Mouse (Mus musculus): ENCODE measurements at regions not wholly inside any gene's neighbourhood (a gene's known extent, or its start where the extent isn't known, plus 50 kb on each side); places are given as distances from the start of the nearest gene placed in this dataset.

DNA sequence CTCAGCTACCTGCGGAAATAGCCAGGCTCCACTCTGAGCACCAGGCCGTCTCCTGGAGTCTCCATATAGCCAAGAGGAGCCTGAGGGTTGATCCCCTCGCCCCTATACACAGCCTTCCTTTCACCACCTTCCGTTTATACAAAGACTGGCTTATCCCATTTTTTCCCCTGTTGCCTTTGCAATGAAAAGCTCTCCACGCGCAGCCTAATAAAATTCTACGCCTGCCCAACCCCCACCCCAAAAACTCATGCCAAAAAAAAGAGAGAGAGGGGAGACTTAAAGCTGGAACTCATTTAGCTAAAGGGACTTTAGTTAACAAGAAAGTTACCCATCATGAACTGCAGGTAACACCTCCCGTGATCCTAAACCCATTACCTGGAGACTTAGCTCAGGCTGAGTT is 762.5 kb downstream of the Kcnj2 start:
- Histone ChIP-seq H3K9me3 (ENCODE audit: control insufficient read depth, low read length) (no peaks in the 10 kb centered on the region), H3K9ac (ENCODE audit: low read length) (no peak overlapping the region), H3K36me3 (ENCODE audit: control insufficient read depth, insufficient read depth, low read length) (no peaks in the 10 kb centered on the region), H3K27ac (ENCODE audit: low read length) (no peak overlapping the region), H3K4me2 (ENCODE audit: low read depth, low read length) (no peak overlapping the region), H3K27me3 (ENCODE audit: control insufficient read depth, insufficient read depth, low read depth, low read length) (no peaks in the 10 kb centered on the region), H3K4me3 (ENCODE audit: low read length) (no peak overlapping the region), H3K4me1 (replicated peaks; ENCODE audit: control insufficient read depth, insufficient read depth, low read length) (no peaks in the 10 kb centered on the region)
- 77% methylated on average over 8 of the region's 8 CpGs for WGBS
- no peak for ATAC-seq (ENCODE audit: low read depth)

DNA sequence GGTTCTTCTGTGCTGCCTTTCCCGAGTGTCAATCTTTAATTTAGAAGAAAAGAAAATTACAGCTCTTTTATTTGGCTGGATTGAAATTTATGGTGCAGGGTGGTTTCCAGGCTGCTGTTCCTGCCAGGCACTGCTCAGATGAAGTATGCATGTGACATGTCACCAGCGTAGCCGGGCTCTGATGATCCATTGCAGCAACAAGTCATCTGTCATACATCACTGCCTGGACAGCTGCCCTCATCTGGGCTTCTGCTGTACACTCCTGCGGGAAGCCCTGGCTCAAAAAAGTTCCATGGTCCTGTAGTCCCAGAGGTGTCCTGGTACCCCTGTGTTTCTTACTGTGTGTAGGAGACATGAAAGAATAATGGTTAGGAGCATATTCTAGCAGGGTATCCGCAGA is 773.0 kb downstream of the Kcnj2 start:
- Histone ChIP-seq H3K9me3 (ENCODE audit: control insufficient read depth, low read length) (no peaks in the 10 kb centered on the region), H3K9ac (ENCODE audit: low read length) (no peak overlapping the region), H3K4me1 (replicated peaks; ENCODE audit: control insufficient read depth, insufficient read depth, low read length) (no peaks in the 10 kb centered on the region), H3K4me2 (ENCODE audit: low read depth, low read length) (no peak overlapping the region), H3K27me3 (ENCODE audit: control insufficient read depth, insufficient read depth, low read depth, low read length) (no peaks in the 10 kb centered on the region), H3K36me3 (ENCODE audit: control insufficient read depth, insufficient read depth, low read length) (no peaks in the 10 kb centered on the region), H3K4me3 (ENCODE audit: low read length) (no peak overlapping the region), H3K27ac (ENCODE audit: low read length) (no peak overlapping the region)
- WGBS, result 39% methylated on average over 5 of the region's 5 CpGs
- ATAC-seq (ENCODE audit: low read depth), result no peak

DNA sequence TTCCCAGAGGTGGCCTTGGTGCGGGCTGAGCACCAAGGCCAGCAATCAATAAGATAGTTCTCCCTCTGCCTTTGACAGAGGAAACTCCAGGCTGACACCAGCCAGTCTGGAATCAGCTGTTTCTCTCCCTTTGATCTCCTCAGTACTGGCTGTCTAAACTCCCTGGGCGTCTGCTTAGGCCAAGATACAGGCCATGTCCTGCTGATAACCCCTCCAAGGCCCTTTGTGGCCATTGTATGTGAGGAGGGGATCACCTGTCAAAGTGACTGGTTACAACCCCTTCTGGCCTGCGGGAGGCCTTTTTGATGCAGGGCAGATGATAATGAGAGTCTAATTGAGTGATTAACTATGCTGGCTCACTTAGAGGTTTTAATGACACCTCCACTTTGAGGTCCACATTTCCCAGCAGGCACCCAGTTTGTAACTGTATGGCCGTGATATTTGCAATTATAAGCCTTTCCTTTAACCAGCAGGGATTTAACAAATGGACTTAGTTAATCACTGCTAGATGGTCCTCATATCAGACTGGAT is 777.8 kb downstream of the Kcnj2 start:
- H3K27ac ChIP-seq (ENCODE audit: low read length), result no peak overlapping the region
- no peaks in the 10 kb centered on the region for H3K4me1 ChIP-seq (replicated peaks; ENCODE audit: control insufficient read depth, insufficient read depth, low read length)
- H3K4me3 ChIP-seq (ENCODE audit: low read length), result no peak overlapping the region
- H3K9ac ChIP-seq (ENCODE audit: low read length), result no peak overlapping the region
- WGBS, result 33% methylated on average over 4 of the region's 4 CpGs
- H3K4me2 ChIP-seq (ENCODE audit: low read depth, low read length), result no peak overlapping the region
- H3K27me3 ChIP-seq (ENCODE audit: control insufficient read depth, insufficient read depth, low read depth, low read length), result no peaks in the 10 kb centered on the region
- ATAC-seq (ENCODE audit: low read depth), result no peak
- H3K9me3 ChIP-seq (ENCODE audit: control insufficient read depth, low read length), result no peaks in the 10 kb centered on the region
- no peaks in the 10 kb centered on the region for H3K36me3 ChIP-seq (ENCODE audit: control insufficient read depth, insufficient read depth, low read length)

DNA sequence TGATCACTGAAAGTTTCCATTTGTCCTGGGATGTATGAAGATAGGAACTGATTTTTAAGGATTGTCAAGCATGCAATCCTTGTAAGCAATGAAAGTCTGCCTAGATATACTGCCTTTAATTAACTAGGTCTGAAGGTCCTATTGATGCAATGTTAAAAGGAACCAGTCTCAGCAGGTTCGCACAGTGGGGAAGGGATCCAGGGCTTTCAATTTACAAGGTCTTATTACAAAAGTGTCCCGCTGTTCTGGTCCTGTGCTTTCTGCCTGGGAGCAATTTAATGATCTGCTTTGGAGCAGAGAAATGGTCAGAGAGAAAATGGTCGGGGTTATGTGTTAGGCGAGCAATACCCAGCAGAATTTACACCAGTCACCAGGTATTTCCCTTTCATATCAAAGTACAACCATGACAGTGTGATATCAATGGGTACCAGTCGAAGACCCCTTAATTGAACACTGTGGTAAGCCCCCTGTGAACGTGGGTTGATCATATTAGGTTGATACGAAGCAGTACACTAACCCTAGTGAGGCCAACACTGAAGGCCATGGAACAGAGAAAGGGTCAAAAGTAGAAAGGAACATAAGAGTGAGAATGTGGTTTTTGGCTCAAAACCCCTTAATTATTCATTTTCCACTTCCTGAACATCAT is 778.5 kb downstream of the Kcnj2 start:
- WGBS, result 44% methylated on average over 7 of the region's 7 CpGs
- no peak for ATAC-seq (ENCODE audit: low read depth)
- Histone ChIP-seq H3K36me3 (ENCODE audit: control insufficient read depth, insufficient read depth, low read length) (no peaks in the 10 kb centered on the region), H3K9ac (ENCODE audit: low read length) (no peak overlapping the region), H3K9me3 (ENCODE audit: control insufficient read depth, low read length) (no peaks in the 10 kb centered on the region), H3K4me3 (ENCODE audit: low read length) (no peak overlapping the region), H3K27me3 (ENCODE audit: control insufficient read depth, insufficient read depth, low read depth, low read length) (no peaks in the 10 kb centered on the region), H3K4me2 (ENCODE audit: low read depth, low read length) (no peak overlapping the region), H3K27ac (ENCODE audit: low read length) (no peak overlapping the region), H3K4me1 (replicated peaks; ENCODE audit: control insufficient read depth, insufficient read depth, low read length) (no peaks in the 10 kb centered on the region)

DNA sequence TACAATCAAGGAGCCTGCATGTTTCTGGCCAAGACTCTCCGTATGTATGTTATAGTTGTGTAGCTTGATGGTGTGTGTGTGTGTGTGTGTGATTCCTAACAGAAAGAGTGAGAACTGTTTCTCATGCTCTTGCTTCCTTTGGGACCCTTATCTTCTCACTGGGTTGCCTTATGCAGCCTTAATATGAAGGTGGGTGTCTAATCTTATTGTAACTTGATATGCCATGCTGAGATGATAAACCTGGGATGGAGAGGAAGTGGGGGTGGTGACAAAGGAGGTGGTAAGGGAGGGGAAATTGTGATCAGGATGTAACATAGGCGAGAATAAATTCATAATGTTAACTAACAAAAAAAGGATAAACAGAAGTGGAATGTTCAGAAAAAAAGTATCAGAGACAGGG is 791.3 kb downstream of the Kcnj2 start:
- Histone ChIP-seq H3K9ac (ENCODE audit: low read length) (no peak overlapping the region), H3K4me1 (replicated peaks; ENCODE audit: control insufficient read depth, insufficient read depth, low read length) (no peaks in the 10 kb centered on the region), H3K36me3 (ENCODE audit: control insufficient read depth, insufficient read depth, low read length) (no peaks in the 10 kb centered on the region), H3K4me3 (ENCODE audit: low read length) (no peak overlapping the region), H3K9me3 (ENCODE audit: control insufficient read depth, low read length) (no peaks in the 10 kb centered on the region), H3K4me2 (ENCODE audit: low read depth, low read length) (no peak overlapping the region), H3K27ac (ENCODE audit: low read length) (no peak overlapping the region), H3K27me3 (ENCODE audit: control insufficient read depth, insufficient read depth, low read depth, low read length) (no peaks in the 10 kb centered on the region)
- no peak for ATAC-seq (ENCODE audit: low read depth)
- 59% methylated on average over 2 of the region's 2 CpGs for WGBS

DNA sequence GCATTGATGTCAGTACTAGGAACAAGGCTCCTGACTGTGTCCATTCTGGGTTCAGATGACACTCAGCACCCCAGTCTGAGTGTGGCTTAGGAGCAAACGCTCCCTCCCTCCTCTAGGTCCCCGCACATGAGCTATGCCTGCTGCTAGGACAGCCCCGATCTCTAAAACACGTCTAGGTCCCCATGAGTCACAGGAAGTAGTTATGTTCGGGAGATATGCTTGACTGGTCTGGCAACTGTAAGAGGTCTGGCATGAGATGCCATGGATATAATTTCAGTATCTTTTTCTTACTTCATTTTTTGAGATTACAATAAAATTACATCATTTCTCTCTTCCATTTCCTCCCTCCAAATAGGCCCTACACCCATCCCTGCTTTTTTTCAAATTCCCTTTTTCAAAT is 792.1 kb downstream of the Kcnj2 start:
- no peaks in the 10 kb centered on the region for H3K36me3 ChIP-seq (ENCODE audit: control insufficient read depth, insufficient read depth, low read length)
- H3K27me3 ChIP-seq (ENCODE audit: control insufficient read depth, insufficient read depth, low read depth, low read length), result no peaks in the 10 kb centered on the region
- WGBS, result 61% methylated on average over 5 of the region's 5 CpGs
- no peak overlapping the region for H3K4me3 ChIP-seq (ENCODE audit: low read length)
- no peak overlapping the region for H3K9ac ChIP-seq (ENCODE audit: low read length)
- no peak for ATAC-seq (ENCODE audit: low read depth)
- H3K27ac ChIP-seq (ENCODE audit: low read length), result no peak overlapping the region
- H3K4me1 ChIP-seq (replicated peaks; ENCODE audit: control insufficient read depth, insufficient read depth, low read length), result no peaks in the 10 kb centered on the region
- no peaks in the 10 kb centered on the region for H3K9me3 ChIP-seq (ENCODE audit: control insufficient read depth, low read length)
- H3K4me2 ChIP-seq (ENCODE audit: low read depth, low read length), result no peak overlapping the region

DNA sequence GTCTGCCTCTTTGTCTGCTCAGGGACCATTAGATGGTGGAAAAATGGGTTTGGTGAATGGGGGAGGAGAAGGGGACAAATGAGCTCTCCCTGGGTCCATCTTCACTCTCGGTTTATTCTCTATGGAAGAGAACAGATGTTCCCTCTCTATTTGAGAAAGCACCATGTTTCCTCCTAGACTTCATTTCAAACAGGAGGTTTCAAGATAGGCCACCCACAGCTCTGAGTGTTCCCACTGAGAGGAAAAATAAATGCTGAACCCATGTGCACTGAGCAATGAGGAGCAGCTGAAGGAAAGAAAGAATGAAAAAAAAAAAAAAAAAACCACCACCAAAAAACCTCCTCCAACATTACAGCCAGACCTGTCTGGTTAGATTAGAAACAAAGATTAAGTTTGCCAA is 799.2 kb downstream of the Kcnj2 start:
- Histone ChIP-seq H3K4me2 (ENCODE audit: low read depth, low read length) (no peak overlapping the region), H3K27me3 (ENCODE audit: control insufficient read depth, insufficient read depth, low read depth, low read length) (no peaks in the 10 kb centered on the region), H3K9ac (ENCODE audit: low read length) (no peak overlapping the region), H3K9me3 (ENCODE audit: control insufficient read depth, low read length) (no peaks in the 10 kb centered on the region), H3K36me3 (ENCODE audit: control insufficient read depth, insufficient read depth, low read length) (no peaks in the 10 kb centered on the region), H3K27ac (ENCODE audit: low read length) (no peak overlapping the region), H3K4me1 (replicated peaks; ENCODE audit: control insufficient read depth, insufficient read depth, low read length) (no peaks in the 10 kb centered on the region), H3K4me3 (ENCODE audit: low read length) (no peak overlapping the region)
- WGBS, result 49% methylated on average over 1 of the region's 1 CpGs
- ATAC-seq (ENCODE audit: low read depth), result no peak

DNA sequence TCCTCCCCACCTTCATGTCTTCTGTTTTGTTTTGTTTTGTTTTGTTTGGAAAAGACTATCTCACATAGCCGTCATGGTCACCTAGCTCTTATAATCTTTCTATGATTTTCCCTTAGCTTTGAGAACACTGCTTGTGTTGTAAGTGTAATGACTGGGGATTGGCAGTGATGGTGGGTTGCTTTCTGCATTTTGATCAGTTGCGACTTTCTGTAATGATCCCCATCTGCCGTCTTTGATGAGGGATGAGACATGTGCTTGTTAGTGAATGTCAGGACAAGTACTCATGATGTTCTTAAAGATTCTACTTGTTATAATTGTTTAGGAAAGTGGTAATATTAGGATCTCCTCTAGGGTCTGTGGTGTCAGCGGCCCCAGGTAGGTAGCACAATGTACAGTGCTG is 809.4 kb downstream of the Kcnj2 start:
- H3K4me1 ChIP-seq (replicated peaks; ENCODE audit: control insufficient read depth, insufficient read depth, low read length), result no peaks in the 10 kb centered on the region
- no peak overlapping the region for H3K9ac ChIP-seq (ENCODE audit: low read length)
- no peaks in the 10 kb centered on the region for H3K9me3 ChIP-seq (ENCODE audit: control insufficient read depth, low read length)
- no peak for ATAC-seq (ENCODE audit: low read depth)
- H3K27me3 ChIP-seq (ENCODE audit: control insufficient read depth, insufficient read depth, low read depth, low read length), result no peaks in the 10 kb centered on the region
- no peak overlapping the region for H3K4me2 ChIP-seq (ENCODE audit: low read depth, low read length)
- H3K27ac ChIP-seq (ENCODE audit: low read length), result no peak overlapping the region
- H3K36me3 ChIP-seq (ENCODE audit: control insufficient read depth, insufficient read depth, low read length), result no peaks in the 10 kb centered on the region
- H3K4me3 ChIP-seq (ENCODE audit: low read length), result no peak overlapping the region
- 85% methylated on average over 4 of the region's 4 CpGs for WGBS

DNA sequence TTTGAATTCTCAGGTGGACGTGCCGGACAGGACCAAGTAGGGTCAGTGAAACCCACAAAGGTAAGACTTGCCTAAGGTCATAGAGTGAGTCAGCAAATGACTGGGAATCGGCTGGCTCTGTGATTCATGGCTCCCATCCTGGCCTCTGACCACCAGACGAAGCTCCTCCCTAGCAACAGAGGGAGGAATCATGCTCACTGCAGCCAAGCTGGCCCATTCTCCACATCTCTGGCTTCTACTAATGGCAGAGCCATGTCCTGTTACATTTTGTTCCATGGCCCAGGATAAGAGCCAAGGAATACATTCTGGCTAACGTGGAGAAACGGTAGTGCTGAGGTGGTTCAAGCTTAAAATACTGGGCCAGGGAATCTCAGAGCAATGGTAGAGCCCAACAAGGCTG is 814.2 kb downstream of the Kcnj2 start:
- ATAC-seq (ENCODE audit: low read depth), result no peak

DNA sequence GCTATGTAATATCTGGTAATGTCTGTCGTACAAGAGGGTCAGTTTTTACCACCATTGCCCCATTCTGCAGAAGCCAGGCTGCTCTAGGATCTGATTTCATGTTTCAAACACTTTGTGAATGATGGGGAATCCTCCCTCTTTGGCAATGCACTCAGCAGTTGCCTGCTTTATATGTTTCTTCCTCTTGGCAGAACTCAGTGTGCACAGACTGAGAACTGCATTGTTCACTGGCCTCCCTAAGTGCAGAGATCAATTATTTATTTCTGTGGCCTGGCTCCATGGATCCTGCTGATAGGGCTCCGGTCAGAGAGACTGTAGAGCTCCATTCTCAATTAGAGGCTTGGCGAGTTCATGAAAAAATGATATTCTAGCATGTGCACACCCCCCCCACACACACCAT is 824.1 kb downstream of the Kcnj2 start:
- H3K9ac ChIP-seq (ENCODE audit: low read length), result no peak overlapping the region
- no peak overlapping the region for H3K4me3 ChIP-seq (ENCODE audit: low read length)
- H3K36me3 ChIP-seq (ENCODE audit: control insufficient read depth, insufficient read depth, low read length), result no peaks in the 10 kb centered on the region
- no peak overlapping the region for H3K27ac ChIP-seq (ENCODE audit: low read length)
- H3K4me1 ChIP-seq (replicated peaks; ENCODE audit: control insufficient read depth, insufficient read depth, low read length), result no peaks in the 10 kb centered on the region; the same call in 1 of the 2 replicates
- no peak overlapping the region for H3K4me2 ChIP-seq (ENCODE audit: low read depth, low read length)
- 62% methylated on average over 3 of the region's 3 CpGs for WGBS
- ATAC-seq (ENCODE audit: low read depth), result no peak
- no peaks in the 10 kb centered on the region for H3K9me3 ChIP-seq (ENCODE audit: control insufficient read depth, low read length)
- H3K27me3 ChIP-seq (ENCODE audit: control insufficient read depth, insufficient read depth, low read depth, low read length), result no peaks in the 10 kb centered on the region

More for the DNA sequence above, 814.2 kb downstream of the Kcnj2 start:
- Histone ChIP-seq H3K27ac (ENCODE audit: low read length) (no peak overlapping the region), H3K27me3 (ENCODE audit: control insufficient read depth, insufficient read depth, low read depth, low read length) (no peaks in the 10 kb centered on the region), H3K4me2 (ENCODE audit: low read depth, low read length) (no peak overlapping the region), H3K4me3 (ENCODE audit: low read length) (no peak overlapping the region), H3K36me3 (ENCODE audit: control insufficient read depth, insufficient read depth, low read length) (no peaks in the 10 kb centered on the region), H3K9ac (ENCODE audit: low read length) (no peak overlapping the region), H3K9me3 (ENCODE audit: control insufficient read depth, low read length) (no peaks in the 10 kb centered on the region), H3K4me1 (replicated peaks; ENCODE audit: control insufficient read depth, insufficient read depth, low read length) (no peaks in the 10 kb centered on the region)
- 79% methylated on average over 6 of the region's 6 CpGs for WGBS
